Mouse (Mus musculus): ENCODE data around the gene Ctsa.

GRCm38 (mm10) chr2:164835164-164835563 lies 2.5 kb downstream of the Ctsa start:
- TF ChIP-seq CTCF (IDR thresholded peaks at IDR 0.05; ENCODE audit: low read depth, low read length) = no peak
- no peak for TF ChIP-seq POLR2A (IDR thresholded peaks at IDR 0.05; ENCODE audit: extremely low read depth, insufficient read depth, low read length)

Measured in liver, adult 2 months (tissue).